Mouse (Mus musculus) splenic B cell, adult 2 months (primary cell): ENCODE results near the gene Hnrnpa0.
"Not testable (repeated sequence)": the region's sequence is repeated elsewhere in the genome, so short reads cannot be mapped to it uniquely, and the experiment has no call there.

ENCODE experiments used
- DNase-seq: peaks from one replicate; pipeline ENCODE4 v3.0.0-alpha.2; 2011; ENCODE audit warnings: low read depth, low spot score
- H3K27me3 ChIP-seq: 2 replicates; pipeline ENCODE4 v1.6.1; 2012; ENCODE audit warnings: mild to moderate bottlenecking, low read length, moderate library complexity, mixed read lengths; ENCODE audit not compliant: control insufficient read depth, poor library complexity, insufficient read depth, severe bottlenecking
- H3K36me3 ChIP-seq: 2 replicates; pipeline ENCODE4 v1.6.1; 2012; ENCODE audit warnings: mild to moderate bottlenecking, low read length, moderate library complexity, mixed read lengths; ENCODE audit not compliant: control insufficient read depth, poor library complexity, insufficient read depth, severe bottlenecking

The Hnrnpa0 gene

GRCm38 (mm10) chr13:58147760-58148159 is 19.4 kb upstream of the Hnrnpa0 start:
- no peak for DNase-seq
- Histone ChIP-seq H3K36me3 (no peaks in the 10 kb centered on the region), H3K27me3 (no peaks in the 10 kb centered on the region)

GRCm38 (mm10) chr13:58146603-58147002 is 18.2 kb upstream of the Hnrnpa0 start:
- not testable (repeated sequence) for H3K27me3 ChIP-seq, H3K36me3 ChIP-seq, DNase-seq

GRCm38 (mm10) chr13:58131692-58132091 is 3.3 kb upstream of the Hnrnpa0 start:
- peak; percentile 32 for DNase-seq
- H3K27me3 ChIP-seq = no peaks in the 10 kb centered on the region
- H3K36me3 ChIP-seq = no peaks in the 10 kb centered on the region

- DNase-seq = no peak
- no peaks in the 10 kb centered on the region for H3K27me3 ChIP-seq
- no peaks in the 10 kb centered on the region for H3K36me3 ChIP-seq
Observed at GRCm38 (mm10) chr13:58129687-58130246, 1.4 kb upstream of the Hnrnpa0 start.

- Histone ChIP-seq H3K27me3 (no peaks in the 10 kb centered on the region), H3K36me3 (no peaks in the 10 kb centered on the region)
- peak; percentile 96 for DNase-seq
Observed at GRCm38 (mm10) chr13:58128768-58129671, 664 bp upstream of the Hnrnpa0 start.

- no peaks in the 10 kb centered on the region for H3K36me3 ChIP-seq
- H3K27me3 ChIP-seq = no peaks in the 10 kb centered on the region
- peak; percentile 70 for DNase-seq
Observed at GRCm38 (mm10) chr13:58127766-58128361, 492 bp downstream of the Hnrnpa0 start.

GRCm38 (mm10) chr13:58126862-58127765 is 1.2 kb downstream of the Hnrnpa0 start:
- no peaks in the 10 kb centered on the region for H3K27me3 ChIP-seq
- H3K36me3 ChIP-seq = no peaks in the 10 kb centered on the region
- peak; percentile 36 for DNase-seq

GRCm38 (mm10) chr13:58126126-58126525 is 2.2 kb downstream of the Hnrnpa0 start:
- Histone ChIP-seq H3K27me3 (no peaks in the 10 kb centered on the region), H3K36me3 (no peaks in the 10 kb centered on the region)
- DNase-seq = peak; percentile 83

- no peaks in the 10 kb centered on the region for H3K27me3 ChIP-seq
- H3K36me3 ChIP-seq = no peaks in the 10 kb centered on the region
- DNase-seq = no peak
Observed at GRCm38 (mm10) chr13:58124989-58125388, 3.4 kb downstream of the Hnrnpa0 start.

GRCm38 (mm10) chr13:58124278-58124677 is 4.1 kb downstream of the Hnrnpa0 start:
- no peaks in the 10 kb centered on the region for H3K27me3 ChIP-seq
- H3K36me3 ChIP-seq = no peaks in the 10 kb centered on the region
- no peak for DNase-seq

GRCm38 (mm10) chr13:58123381-58123780 is 5.0 kb downstream of the Hnrnpa0 start:
- DNase-seq = no peak

GRCm38 (mm10) chr13:58122786-58123297 is 5.5 kb downstream of the Hnrnpa0 start:
- Histone ChIP-seq H3K27me3 (no peaks in the 10 kb centered on the region), H3K36me3 (no peaks in the 10 kb centered on the region)
- DNase-seq = no peak

More at GRCm38 (mm10) chr13:58123381-58123780, 5.0 kb downstream of the Hnrnpa0 start:
- Histone ChIP-seq H3K36me3 (no peaks in the 10 kb centered on the region), H3K27me3 (no peaks in the 10 kb centered on the region)

- peak; percentile 47 for DNase-seq
- H3K27me3 ChIP-seq = no peaks in the 10 kb centered on the region
- H3K36me3 ChIP-seq = no peaks in the 10 kb centered on the region
Observed at GRCm38 (mm10) chr13:58117318-58118017, 10.9 kb downstream of the Hnrnpa0 start.

- no peak for DNase-seq
- Histone ChIP-seq H3K27me3 (no peaks in the 10 kb centered on the region), H3K36me3 (no peaks in the 10 kb centered on the region)
Observed at GRCm38 (mm10) chr13:58116801-58117200, 11.6 kb downstream of the Hnrnpa0 start.
